Comparison of ENCODE assay signal across 17 mouse cellular contexts in the genomic region with DNA sequence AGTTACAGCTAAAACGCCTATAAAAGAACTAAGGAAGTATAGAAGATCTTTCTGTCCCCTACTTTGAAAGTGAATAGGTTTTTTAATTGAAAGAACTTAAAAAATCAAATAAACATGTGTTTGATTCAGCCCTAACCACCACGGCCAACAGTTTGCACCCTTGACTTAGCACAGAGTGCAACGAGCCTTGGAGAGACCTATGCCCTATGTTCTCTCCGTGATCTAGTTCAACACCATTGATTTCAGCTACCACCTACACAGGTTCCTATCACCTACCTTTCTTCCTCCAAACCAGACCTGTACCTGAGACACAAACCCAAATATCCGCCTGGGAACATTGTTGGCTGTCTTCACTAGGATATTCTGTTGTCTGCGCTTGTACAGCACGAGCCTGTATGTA.
"Had no signal": no experiment of that assay in that cellular context is flagged by ENCODE, and none has a peak within 500 bp of the region (broad histone marks: within the 10 kb centered on the region; RNA-seq: fewer than 3 reads in every experiment).

No protein-coding gene starts in this region.

- H3K4me2 ChIP-seq: lung, embryonic 15.5 days; midbrain, embryonic 11.5 days; midbrain, embryonic 13.5 days; midbrain, embryonic 15.5 days; neural tube, embryonic 12.5 days; stomach, embryonic 15.5 days had no signal

- H3K4me3 ChIP-seq: lung, embryonic 15.5 days; megakaryocyte, embryonic 14.5 days; midbrain, embryonic 13.5 days; midbrain, embryonic 15.5 days; neural tube, embryonic 12.5 days; stomach, embryonic 15.5 days had no signal

- H3K4me1 ChIP-seq: lung, embryonic 15.5 days; neural tube, embryonic 12.5 days; stomach, embryonic 15.5 days had no signal

- H3K36me3 ChIP-seq: lung, embryonic 15.5 days; midbrain, embryonic 13.5 days; midbrain, embryonic 15.5 days; neural tube, embryonic 12.5 days; stomach, embryonic 15.5 days had no signal

- H3K27me3 ChIP-seq: lung, embryonic 15.5 days; midbrain, embryonic 13.5 days; midbrain, embryonic 15.5 days; neural tube, embryonic 12.5 days; stomach, embryonic 15.5 days had no signal

- ATAC-seq: lung, postnatal 0 days; midbrain, embryonic 13.5 days; midbrain, embryonic 15.5 days had no signal

- H3K9me3 ChIP-seq: lung, embryonic 15.5 days; megakaryocyte, embryonic 14.5 days; midbrain, embryonic 13.5 days; midbrain, embryonic 15.5 days; neural tube, embryonic 12.5 days; stomach, embryonic 15.5 days had no signal

- DNase-seq: lung, adult 2 months; lung, postnatal 14 days; lung, postnatal 36 days; right cerebral cortex, postnatal 14 days; thymus, adult 2 months; thymus, postnatal 25 days; thymus, postnatal 4 days had no signal

- H3K9ac ChIP-seq: lung, embryonic 15.5 days; midbrain, embryonic 13.5 days; midbrain, embryonic 15.5 days; neural tube, embryonic 12.5 days; stomach, embryonic 15.5 days had no signal

- H3K27ac ChIP-seq: lung, embryonic 15.5 days; macrophage; midbrain, embryonic 13.5 days; midbrain, embryonic 15.5 days; neural tube, embryonic 12.5 days; stomach, embryonic 15.5 days; stomach, postnatal 0 days had no signal
